Mouse (Mus musculus) bone marrow, adult 2 months (tissue): ENCODE results near the gene Olfr875.
"Not testable (repeated sequence)": the region's sequence is repeated elsewhere in the genome, so short reads cannot be mapped to it uniquely, and the experiment has no call there.

Source experiments
- CTCF ChIP-seq: fragments of 200-500 bp; IDR thresholded peaks from 2 replicates; pipeline ENCODE4 v1.5.1; 2011; ENCODE audit warnings: low read length, control low read depth; ENCODE audit not compliant: control insufficient read depth, insufficient read depth
- POLR2A ChIP-seq: fragments of 200-500 bp; IDR thresholded peaks from 2 replicates; pipeline ENCODE4 v1.6.1; 2011; ENCODE audit warnings: low read depth, mild to moderate bottlenecking, control low read depth, low read length, borderline replicate concordance; ENCODE audit not compliant: control insufficient read depth

DNA sequence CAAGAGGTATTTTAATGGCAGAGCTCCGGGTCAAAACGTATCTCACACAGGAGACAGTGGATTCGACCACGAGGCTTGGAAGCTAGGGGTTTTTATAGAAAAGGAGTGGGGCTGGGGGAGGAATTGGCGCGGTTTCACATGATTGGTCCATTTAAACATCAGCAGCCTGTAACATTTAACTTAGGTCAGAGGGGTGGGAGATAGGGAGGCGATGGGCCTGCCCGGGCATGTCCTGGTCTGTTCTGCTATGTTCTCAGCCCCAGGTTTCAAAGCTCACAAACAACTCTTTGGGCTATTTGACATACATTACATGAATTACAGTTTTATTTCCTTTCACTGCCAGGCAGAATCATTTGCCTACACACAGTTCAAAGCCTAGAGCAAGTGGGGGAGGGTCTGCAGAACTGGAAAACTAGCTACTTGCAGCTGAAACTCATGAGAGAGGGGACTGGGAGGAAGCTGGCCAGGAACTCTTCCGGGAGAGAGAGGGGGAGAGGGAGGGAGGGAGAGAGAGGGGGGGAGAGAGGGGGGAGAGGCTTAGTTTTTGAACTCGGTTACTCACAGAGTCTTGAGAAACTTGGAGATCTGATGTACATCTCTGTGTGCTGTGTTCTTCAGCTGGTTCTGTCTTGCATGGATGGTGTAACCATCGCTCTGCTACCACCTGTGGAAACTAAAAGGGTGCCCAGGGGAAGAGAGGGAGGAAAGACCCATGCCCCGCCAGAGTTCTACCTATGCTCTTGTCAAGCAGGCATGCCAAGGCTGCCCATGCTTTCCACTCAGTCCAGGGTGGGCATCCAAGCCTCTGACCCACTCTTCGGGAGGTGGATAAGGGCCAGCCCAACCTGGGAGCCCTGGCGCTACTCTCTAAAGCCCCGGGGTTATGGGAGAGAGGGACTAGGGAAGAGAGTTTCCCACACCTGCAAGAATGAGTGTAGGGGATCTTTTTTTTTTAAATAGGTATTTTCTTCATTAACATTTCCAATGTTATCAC, 12.0 kb downstream of the Olfr875 start:
- not testable (repeated sequence) for TF ChIP-seq CTCF, POLR2A
